Mouse (Mus musculus): Measurements from ENCODE around the gene Trim10.

DNA sequence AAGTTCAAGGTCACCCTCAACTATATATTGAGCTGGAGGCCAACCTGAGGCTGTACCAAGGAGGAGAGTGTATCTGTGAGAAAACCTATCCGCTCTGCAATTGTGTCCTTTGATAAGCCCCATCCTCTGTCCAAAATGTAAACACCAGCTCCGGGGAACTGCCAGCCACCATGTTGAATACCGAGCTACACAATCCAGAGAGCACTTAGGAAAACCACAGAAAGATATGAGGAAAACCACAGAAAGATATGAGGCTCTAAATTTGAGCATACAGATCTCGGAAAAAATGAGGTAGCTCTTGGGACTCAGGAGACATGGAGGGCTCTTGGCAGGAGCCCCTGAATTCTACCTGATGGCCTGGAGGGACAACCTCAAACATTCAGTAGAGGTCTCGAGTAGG is 24.0 kb downstream of the Trim10 start:
- TF ChIP-seq CTCF (IDR thresholded peaks at IDR 0.05) (no peak), POLR2A (IDR thresholded peaks at IDR 0.05; ENCODE audit: insufficient read depth, low read depth, low read length) (no peak)

Data from heart, adult 2 months (tissue).